Mouse (Mus musculus) G1E (cell line): ENCODE measurements around the gene Bach2.

ENCODE experiments used
- CTCF ChIP-seq: IDR thresholded peaks from 2 replicates; pipeline ENCODE4 v1.5.1; 2012; ENCODE audit warnings: low read depth, low read length, inconsistent platforms, mixed read lengths
- TAL1 ChIP-seq: conservative IDR thresholded peaks from 2 replicates; pipeline ENCODE4 v1.6.1; 2012; ENCODE audit warnings: low read depth, low read length, inconsistent platforms, mixed read lengths

DNA sequence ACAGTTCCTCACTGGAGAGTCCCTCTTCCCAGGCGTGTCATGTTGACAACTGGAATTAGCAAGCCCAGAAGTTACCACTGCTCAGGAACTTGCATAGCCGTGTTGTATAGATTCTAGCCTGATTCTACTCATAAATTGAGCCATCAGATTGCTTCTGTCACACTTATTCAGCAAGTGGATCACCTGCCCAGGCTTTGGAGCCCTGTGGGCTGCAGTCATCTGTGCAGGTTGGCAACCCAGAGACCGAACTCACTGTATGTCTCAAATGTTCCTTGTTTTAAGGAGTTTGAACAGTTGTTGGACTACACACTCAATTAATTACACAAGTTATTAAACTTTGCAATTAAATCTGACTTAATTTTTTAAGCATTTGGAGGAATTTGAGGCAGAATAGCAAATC lies 61.4 kb downstream of the Bach2 start:
- TF ChIP-seq TAL1 (no peak), CTCF (no peak)
